Mouse (Mus musculus): ENCODE results near the gene Tcf7l2.

Gene Tcf7l2

DNA sequence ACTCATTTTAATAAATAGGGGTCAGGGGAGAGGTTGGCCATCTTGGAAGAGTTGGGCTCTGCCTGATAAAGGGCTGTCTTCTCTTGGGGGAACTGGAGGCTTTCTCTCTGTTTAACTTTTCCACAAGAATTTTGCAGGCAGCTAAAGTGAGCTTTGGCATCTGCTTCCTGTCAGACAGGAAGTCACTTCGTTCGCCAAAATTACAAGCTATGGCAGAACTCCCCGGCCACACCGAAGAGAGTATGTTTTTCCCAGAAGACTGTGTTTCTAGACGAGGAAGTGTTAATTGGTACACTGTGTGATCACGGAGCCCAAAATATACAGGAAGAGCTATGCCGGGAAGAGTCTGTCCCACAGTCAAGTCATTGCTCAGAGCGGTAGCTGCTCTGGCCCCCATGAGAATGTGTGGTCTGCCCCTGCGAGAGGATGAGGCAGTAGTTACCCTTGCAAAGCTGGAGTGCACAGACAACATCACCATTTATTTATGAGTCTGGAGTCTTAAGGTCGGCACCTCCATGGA is 97.5 kb downstream of the Tcf7l2 start:
- no peak; the same call in 1 of the 2 replicates for TF ChIP-seq GATA4 (IDR thresholded peaks at IDR 0.05; ENCODE audit: insufficient replicate concordance, low read length)

DNA sequence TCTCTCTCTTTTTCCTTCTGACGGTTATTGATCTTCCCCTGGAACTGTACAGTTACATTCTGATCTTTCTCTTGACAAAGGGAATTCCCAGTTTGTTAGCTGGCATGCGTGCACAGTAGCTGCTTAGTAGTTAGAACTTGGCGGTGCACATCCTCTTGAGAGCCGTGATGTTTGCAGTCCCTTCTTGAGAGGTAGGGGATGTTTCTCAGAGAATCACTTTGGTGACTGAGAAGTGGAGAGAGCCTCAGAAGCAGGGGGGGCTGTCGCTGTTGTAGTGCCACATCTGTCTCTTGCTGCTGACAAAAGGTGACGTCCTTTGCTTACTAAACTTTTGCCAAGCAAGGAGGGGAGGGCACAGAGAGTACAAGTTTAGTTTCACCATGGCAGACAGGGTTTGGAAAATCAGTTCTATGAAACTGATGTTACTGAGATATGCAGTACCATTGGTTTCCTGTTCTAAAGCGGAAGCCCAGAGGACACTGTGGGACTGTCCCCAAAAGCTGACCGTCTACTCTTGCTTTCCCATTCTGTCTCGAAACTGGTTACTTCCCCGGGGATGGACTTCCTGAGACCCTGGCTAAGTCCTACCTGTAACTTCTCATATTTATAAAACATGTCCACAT is 99.0 kb downstream of the Tcf7l2 start:
- TF ChIP-seq GATA4 (IDR thresholded peaks at IDR 0.05; ENCODE audit: insufficient replicate concordance, low read length): no peak

DNA sequence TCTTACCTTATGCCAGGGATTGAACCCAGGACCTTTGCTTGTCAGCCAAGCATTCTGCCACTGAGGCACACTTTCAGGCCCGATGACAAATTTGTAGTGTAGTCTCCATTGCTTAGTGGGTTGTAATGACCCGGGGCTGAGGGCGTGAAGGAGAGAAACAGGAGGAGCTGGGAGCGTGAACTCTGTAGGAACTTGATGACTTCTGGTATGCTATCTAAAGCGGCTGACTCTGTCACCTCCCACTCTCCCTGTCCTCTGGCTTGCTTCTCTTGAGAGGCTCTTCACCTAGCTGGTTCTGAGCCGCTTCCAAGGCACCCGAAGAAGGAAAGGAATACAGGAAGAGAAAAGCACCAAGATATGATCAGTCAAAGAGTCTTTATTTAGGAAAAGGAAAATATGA is 100.4 kb downstream of the Tcf7l2 start:
- no peak for TF ChIP-seq GATA4 (IDR thresholded peaks at IDR 0.05; ENCODE audit: insufficient replicate concordance, low read length)

DNA sequence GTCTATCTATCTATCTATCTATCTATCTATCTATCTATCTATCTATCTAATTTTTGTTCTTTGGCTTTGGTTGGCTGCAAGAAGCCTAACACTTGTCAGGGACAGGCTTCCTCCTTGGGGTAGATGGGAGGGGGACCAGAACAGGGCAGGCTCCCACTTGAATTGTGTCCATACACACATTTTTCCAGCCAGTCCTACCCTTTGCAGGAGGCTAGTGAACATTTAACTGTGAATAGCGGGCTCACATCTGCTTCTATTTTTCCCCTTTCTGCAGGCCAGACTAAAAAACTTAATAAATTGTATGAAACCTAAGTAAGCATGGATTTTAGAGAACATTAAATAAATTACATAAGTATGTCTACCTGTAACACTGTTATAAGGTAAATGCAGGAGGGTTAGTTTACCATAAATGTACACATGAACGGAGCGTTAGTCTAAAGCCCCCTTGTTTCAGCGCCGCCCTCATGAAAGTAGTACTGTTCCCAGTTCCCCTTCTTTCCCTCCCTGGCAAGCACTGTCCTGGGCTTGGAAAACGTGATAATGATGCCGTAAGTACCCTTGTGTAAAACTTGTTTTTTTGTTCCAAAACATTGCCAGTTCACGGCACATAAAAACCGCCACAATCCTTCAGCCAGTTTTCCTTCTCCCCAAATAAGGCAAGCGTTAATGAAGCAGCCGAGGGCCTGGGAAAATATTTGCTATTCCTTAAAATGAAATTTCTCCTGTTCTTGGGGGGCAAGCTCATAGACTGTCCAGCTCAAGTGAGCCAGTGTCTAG is 101.7 kb downstream of the Tcf7l2 start:
- TF ChIP-seq GATA4 (IDR thresholded peaks at IDR 0.05; ENCODE audit: insufficient replicate concordance, low read length): no peak

DNA sequence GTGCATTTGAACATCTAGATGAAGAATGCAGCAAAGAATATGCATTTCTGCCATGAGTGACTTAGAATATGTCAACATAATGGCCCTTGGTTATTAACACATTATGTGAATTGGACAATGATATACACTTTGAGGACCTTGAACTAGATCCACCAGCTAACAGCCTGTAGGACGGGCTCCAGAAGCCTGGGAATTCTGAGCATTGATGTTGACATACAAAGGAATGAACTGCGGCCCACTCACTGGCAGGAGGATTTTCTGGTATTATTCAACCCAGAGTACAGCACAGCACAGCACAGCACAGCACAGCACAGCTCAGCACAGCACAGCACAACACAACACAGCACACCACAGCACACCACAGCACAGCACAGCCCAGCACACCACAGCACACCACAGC is 104.1 kb downstream of the Tcf7l2 start:
- TF ChIP-seq GATA4 (IDR thresholded peaks at IDR 0.05; ENCODE audit: insufficient replicate concordance, low read length): no peak

DNA sequence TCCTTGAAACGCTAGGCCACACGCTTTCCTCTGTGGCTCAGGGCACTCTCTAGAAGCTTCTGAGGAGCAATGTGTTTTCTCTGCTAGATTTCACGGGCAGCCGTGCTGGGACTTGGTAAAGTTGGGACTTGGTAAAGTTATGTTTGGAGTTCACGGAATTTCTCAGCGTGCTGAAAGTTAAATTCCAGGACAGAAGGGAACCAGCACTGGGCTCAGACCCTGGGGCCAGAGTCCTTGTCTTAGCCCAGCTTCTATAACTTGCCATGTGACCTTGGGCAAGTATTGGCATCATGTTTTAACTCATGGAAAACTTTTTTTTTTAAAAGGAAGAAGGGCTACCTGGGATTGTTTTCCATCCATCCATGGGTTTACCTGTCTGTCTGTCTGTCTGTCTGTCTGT is 104.6 kb downstream of the Tcf7l2 start:
- TF ChIP-seq GATA4 (IDR thresholded peaks at IDR 0.05; ENCODE audit: insufficient replicate concordance, low read length): no peak

DNA sequence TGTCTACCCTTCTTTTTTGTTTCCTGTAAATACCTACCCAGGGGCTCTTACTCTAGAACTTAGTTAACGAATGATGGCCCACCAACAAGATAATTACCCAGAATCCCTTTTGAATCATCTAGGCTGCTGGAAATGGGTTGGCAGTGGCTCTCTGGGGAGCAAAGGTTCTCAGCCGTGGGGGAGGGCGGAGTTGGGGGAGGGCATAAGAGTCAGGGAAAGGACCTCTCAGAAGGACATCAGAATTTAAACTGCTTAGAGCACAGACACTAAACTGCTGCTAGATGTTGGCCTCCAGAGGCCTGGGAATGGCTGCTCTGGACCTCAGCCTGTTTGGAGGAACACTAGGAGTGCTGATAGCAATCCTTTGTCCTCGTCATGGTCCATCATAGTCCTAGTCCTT is 105.4 kb downstream of the Tcf7l2 start:
- no peak for TF ChIP-seq GATA4 (IDR thresholded peaks at IDR 0.05; ENCODE audit: insufficient replicate concordance, low read length)

DNA sequence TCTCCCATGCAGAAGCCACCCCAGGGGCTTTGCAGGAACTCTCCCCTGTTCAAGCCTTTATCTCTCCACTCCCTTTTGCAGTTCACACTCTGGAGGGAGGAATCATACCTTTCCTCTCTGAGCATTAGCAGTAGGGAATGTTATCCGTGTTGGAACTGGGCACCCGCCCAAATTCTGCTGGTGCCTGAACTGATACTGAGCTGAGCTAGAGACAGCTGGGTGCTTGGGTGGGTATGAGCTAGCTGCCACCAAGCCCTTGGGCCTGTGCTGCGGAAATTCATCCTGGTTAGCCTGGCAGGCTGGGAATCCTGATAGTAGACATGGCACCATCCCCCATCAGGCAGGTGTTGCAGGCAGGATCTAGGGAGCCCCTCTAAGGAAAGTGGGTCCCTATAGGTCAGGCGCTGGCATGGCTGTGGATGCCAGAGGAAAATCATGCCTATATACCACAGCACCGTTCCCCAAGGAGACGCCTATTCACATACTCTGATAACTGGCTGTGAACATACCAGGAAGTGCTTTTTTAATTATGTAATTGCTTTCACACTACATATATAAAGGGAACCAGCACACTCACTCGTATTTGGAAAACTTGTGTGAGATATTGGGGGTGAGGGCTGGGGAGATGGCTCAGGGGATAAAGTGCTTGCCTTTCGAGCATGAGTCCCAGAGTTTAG is 108.9 kb downstream of the Tcf7l2 start:
- TF ChIP-seq GATA4 (IDR thresholded peaks at IDR 0.05; ENCODE audit: insufficient replicate concordance, low read length): no peak

DNA sequence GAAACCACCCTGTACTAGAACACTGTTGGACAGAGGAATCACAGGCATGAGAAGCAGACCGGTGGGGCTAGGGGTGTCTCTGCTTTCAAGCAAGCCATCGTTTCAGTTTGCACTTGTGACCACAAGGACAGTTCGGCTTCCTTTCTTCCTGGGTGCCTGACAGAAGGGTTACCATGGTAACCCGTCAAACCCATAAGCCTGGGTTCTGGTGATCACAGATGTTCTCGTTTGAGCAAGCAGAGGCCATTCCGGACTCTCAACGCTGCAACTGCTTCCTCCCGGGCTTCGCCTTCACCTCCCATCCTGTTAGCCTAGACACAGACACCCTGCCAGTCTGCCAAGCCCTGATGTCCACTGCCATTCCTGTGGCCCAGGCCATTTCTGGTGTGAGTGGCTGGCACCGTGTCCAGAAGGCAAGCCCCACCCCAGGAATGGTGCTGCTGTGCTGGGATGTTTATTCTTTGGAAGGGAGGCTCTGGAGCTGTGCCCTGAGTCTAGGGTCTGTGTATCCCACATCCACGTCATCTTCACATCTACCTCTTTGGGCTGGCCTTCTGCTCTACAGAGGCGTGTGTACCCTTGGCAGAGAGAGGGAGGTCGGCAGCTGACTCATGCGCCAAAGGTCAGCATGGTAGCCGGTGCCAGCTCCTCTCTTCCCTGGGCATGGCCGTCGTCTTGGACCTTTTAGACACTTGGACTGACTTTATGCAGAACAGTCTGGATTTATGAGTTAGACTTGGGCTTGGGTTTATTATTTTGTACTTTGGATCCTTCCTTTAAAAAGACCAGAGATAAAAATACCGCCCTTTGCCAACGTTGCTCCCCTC is 110.1 kb downstream of the Tcf7l2 start:
- TF ChIP-seq GATA4 (IDR thresholded peaks at IDR 0.05; ENCODE audit: insufficient replicate concordance, low read length): no peak

DNA sequence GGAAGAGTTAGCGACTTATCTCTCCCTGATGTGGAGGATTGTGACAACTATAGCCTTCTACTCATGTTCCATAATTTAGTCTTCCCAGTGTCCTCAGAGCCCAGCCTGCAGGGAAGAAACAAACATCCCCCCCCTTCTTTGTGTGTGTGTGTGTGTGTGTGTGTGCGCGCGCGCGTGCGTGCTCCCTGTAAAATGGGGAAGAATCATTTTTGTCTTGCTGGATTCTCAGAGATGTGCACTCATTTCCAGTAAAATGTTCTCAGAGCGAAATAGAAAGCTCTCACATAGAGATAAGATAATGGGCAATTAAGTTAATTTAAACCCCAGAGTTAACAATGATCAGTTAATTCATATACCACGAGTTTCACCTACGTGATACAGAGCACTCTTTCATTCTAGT is 112.8 kb downstream of the Tcf7l2 start:
- no peak for TF ChIP-seq GATA4 (IDR thresholded peaks at IDR 0.05; ENCODE audit: insufficient replicate concordance, low read length)

DNA sequence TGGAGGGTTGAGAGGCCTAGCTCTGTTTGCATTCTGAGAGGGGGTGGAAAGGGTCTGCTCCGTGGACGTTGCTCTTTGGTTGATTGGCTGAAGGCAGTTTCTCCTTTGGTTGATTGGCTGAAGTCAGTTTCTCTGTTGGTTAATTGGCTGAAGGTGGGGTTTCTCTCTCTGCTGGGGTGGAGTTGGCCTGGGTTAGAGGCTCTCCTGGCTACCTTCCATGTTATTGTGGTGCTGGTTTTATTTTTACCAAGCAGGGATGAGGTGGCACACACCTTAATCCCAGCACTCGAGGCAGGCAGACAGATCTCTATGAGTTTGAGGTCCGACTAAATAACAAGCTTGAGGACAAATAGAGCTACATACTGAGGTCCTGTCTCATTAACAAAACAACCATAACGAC is 114.0 kb downstream of the Tcf7l2 start:
- TF ChIP-seq GATA4 (IDR thresholded peaks at IDR 0.05; ENCODE audit: insufficient replicate concordance, low read length): no peak

DNA sequence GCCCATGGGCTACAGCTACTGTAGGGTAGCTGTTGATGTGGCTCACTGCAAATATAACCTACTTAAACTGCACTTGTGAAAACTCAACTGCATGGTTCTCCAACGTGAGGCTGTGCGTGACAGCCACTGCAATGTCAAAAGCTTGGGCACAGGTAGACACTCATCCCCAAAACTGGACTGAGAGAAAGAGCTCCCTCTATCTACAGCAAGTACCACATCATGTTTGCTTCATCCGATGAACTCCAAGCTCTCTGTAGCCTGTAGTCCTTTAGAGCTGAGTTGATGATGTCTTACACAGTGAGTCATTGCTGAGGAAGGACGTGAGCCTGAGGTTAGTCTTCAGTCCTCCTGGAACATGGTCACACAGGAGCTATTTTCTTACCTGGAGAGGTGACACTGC is 115.7 kb downstream of the Tcf7l2 start:
- no peak for TF ChIP-seq GATA4 (IDR thresholded peaks at IDR 0.05; ENCODE audit: insufficient replicate concordance, low read length)

DNA sequence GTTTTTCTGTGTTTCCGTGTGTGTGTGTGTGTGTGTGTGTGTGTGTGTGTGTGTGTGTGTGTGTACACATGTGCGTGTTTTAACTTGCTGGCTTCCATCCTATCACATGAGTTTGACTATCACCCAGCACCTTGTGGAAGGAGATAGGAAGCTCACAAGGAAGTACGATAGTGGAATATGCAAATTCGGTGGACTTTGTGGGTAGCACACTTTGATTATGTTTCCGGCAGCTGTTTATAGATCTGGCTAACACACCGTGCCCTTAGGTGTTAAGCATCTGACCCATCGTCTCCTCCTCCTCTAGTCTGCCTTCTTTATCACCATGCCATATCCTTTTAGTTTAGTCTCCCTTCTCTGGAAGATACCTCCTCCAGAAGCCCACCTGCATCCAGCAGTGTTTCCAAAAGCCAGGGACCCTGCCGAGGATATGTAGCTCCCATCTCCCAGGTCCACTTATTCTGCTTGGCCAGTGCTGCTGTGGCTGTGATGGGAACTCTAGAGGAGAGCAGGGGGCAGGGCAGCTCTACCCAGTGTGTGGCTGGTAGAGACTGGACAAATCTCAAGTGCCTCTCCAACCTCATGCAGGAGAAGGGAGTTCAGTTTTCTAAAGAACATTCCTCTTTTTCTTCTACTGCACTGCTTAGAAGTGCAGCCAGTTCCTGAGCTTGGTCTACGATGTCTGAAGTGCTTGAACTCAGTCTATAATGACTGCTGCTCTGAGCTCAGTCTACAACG is 118.6 kb downstream of the Tcf7l2 start:
- no peak for TF ChIP-seq GATA4 (IDR thresholded peaks at IDR 0.05; ENCODE audit: insufficient replicate concordance, low read length)

DNA sequence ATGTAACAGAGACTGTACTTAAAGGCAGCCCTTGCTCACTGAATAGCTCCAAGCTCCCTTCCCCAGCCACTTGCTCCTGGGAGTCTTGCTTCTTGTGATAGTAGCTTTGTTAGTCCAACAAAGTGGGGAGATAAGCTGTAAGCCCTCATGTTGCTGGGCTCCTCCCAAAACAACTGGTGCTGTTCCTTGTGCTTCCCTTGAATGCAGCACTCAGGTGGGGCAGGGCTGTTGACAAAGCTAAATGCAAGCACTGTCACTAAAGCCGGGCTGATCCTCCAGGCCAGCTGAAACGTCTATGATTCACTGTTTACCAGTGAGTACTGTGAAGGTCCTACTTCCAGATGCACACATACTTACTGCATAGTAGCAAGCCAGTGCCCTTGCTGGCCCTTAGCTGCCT is 120.1 kb downstream of the Tcf7l2 start:
- TF ChIP-seq GATA4 (IDR thresholded peaks at IDR 0.05; ENCODE audit: insufficient replicate concordance, low read length): no peak

All from liver, adult (tissue).